Mouse (Mus musculus) spleen, adult 2 months (tissue): ENCODE measurements at regions not wholly inside any gene's neighbourhood (a gene's known extent, or its start where the extent isn't known, plus 50 kb on each side); places are given as distances from the start of the nearest gene placed in this dataset.

ENCODE experiments used
- DNase-seq, 2 experiments: peaks; one replicate each; pipeline versions ENCODE4 v3.0.0 to v3.0.0-alpha.2; 2012 to 2021; ENCODE audit warnings: low spot score in 2 of 2, low read depth in 1 of 2
- H3K27ac ChIP-seq: fragments of 200-500 bp; 2 replicates; pipeline ENCODE4 v1.5.1; 2012; ENCODE audit warnings: low read length, inconsistent platforms; ENCODE audit not compliant: insufficient read depth
- H3K27me3 ChIP-seq: fragments of 200-500 bp; 2 replicates; pipeline ENCODE4 v1.6.1; 2012; ENCODE audit warnings: mild to moderate bottlenecking, moderate library complexity, low read length, inconsistent platforms; ENCODE audit not compliant: control insufficient read depth, insufficient read depth
- H3K36me3 ChIP-seq: fragments of 200-500 bp; 2 replicates; pipeline ENCODE4 v1.6.1; 2012; ENCODE audit warnings: mild to moderate bottlenecking, low read length, inconsistent platforms; ENCODE audit not compliant: control insufficient read depth, insufficient read depth
- H3K4me1 ChIP-seq: fragments of 200-500 bp; 2 replicates; pipeline ENCODE4 v1.6.1; 2011; ENCODE audit warnings: inconsistent platforms; ENCODE audit not compliant: control insufficient read depth, insufficient read depth, insufficient read length
- H3K4me3 ChIP-seq: fragments of 200-500 bp; 2 replicates; pipeline ENCODE4 v1.5.1; 2011; ENCODE audit warnings: mild to moderate bottlenecking, inconsistent platforms; ENCODE audit not compliant: insufficient read depth, insufficient read length; ENCODE audit errors: extremely low read depth
- CTCF ChIP-seq: fragments of 200-500 bp; IDR thresholded peaks from 2 replicates; pipeline ENCODE4 v1.5.1; 2011; ENCODE audit warnings: mild to moderate bottlenecking, inconsistent platforms; ENCODE audit not compliant: insufficient read depth, insufficient read length, insufficient replicate concordance; ENCODE audit errors: extremely low read depth
- POLR2A ChIP-seq: fragments of 200-500 bp; IDR thresholded peaks from 2 replicates; pipeline ENCODE4 v1.6.1; 2011; ENCODE audit warnings: low read depth, low read length, inconsistent platforms
- WGBS: fragments of 180-500 bp; shearing (Covaris S2); methylation state at CpG from one replicate; pipeline ENCODE4 v1.1.7; 2018; 5-methylcytosine and 5-hydroxymethylcytosine counted together

DNA sequence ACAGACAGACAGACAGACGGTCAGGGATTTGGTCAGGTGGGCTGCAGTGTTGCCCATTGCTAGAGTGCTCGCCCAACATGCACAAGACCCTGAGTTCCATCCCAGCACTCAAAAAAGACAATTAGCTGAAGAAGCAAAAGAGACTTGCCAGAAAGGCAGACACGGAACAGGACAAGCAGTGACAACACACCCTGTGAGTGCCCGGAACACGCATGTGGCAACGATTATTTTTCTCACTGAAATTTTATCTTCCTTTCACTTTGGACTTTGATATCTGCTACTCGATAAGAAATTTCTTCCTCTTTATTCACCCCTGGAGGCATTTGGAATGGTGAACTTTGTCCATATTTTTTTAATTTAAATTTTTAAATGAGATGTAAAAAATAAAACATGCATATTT, 127.4 kb upstream of the 4930412O13Rik start:
- no peaks in the 10 kb centered on the region for H3K27me3 ChIP-seq
- WGBS, result 92% methylated on average over 7 of the region's 7 CpGs
- no peak overlapping the region for H3K27ac ChIP-seq
- H3K4me1 ChIP-seq, result no peaks in the 10 kb centered on the region
- no peaks in the 10 kb centered on the region for H3K36me3 ChIP-seq
- no peak for DNase-seq
- TF ChIP-seq POLR2A, result no peak
- TF ChIP-seq CTCF, result no peak
- no peak overlapping the region for H3K4me3 ChIP-seq

DNA sequence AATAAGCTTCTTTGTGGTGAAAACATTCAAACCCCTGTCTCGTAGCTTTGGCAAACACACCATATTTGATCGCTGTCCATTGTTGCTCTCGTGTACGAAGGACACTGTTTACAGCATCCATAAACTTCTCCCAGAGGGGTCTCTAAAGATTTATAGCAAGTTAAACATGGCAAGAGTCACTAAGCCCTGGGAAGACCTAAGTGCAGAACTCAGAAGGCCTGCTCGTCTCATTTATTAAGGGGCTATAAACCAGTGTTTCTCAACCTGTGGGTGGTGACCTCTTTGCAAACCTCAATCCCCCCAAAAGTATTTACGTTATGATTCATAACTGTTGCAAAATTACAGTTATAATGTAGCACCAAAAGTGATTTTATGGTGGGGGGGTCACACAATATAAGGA, 126.9 kb upstream of the 4930412O13Rik start:
- Histone ChIP-seq H3K36me3 (no peaks in the 10 kb centered on the region), H3K4me1 (no peaks in the 10 kb centered on the region), H3K27ac (no peak overlapping the region), H3K27me3 (no peaks in the 10 kb centered on the region), H3K4me3 (no peak overlapping the region)
- DNase-seq, result no peak
- TF ChIP-seq POLR2A (no peak), CTCF (no peak)
- WGBS, result 89% methylated on average over 6 of the region's 6 CpGs

DNA sequence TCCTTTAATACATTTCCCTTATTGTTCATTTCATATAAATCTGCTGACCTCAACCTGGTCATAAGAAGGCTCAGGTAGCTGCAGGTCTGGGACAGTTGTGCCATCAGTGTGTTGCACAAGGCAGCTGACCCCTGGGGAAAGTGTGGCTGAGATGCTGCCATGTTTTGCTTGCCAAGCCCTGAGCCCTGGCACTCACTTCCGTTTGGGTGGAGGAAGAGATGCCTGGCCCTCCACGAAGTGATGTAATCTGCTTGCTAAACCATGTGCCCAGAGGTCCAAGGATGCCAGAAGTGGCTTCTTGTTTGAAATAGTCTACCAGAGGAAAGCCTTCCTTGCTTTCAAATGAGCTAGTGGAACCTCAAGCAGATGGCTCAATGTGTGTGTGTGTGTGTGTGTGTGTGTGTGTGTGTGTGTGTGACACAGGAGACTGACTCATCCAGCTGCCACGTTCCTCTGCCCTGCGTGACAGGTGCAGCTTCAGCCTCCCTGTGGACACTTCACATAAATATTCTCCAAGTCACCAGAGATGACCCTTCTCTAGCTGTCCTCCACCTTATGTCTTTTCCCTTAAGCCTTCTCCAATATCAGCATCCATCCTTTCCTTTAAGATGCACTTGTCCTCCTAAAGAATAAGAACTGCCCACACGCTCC, 123.2 kb upstream of the 4930412O13Rik start:
- no peak overlapping the region for H3K27ac ChIP-seq
- H3K4me1 ChIP-seq, result no peaks in the 10 kb centered on the region
- DNase-seq, result no peak
- no peak overlapping the region for H3K4me3 ChIP-seq
- no peaks in the 10 kb centered on the region for H3K27me3 ChIP-seq
- WGBS, result 78% methylated on average over 5 of the region's 5 CpGs
- H3K36me3 ChIP-seq, result no peaks in the 10 kb centered on the region
- TF ChIP-seq POLR2A (no peak), CTCF (no peak)

DNA sequence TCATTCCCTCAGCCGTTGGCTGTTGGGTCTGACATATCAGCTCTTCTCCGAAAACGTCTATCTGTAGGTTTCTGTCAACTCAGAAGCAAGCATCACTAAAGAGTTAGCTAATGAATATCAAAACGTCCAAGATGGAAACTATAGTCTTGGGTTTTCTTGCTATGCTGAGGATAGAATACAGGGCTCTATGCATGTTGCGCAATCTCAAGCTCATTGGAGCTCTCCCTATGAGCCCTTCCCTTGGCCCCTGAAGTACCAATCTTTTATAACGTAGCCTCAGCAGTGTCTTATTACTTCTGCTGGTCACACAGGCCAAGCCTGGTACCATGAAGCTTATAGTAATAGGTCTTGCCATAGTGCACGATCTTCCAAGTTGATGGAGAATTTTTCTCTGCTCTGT, 122.1 kb upstream of the 4930412O13Rik start:
- TF ChIP-seq CTCF (no peak), POLR2A (no peak)
- 91% methylated on average over 7 of the region's 7 CpGs for WGBS
- no peak for DNase-seq
- no peaks in the 10 kb centered on the region for H3K36me3 ChIP-seq
- no peak overlapping the region for H3K4me3 ChIP-seq
- H3K27me3 ChIP-seq, result no peaks in the 10 kb centered on the region
- H3K4me1 ChIP-seq, result no peaks in the 10 kb centered on the region
- H3K27ac ChIP-seq, result no peak overlapping the region

DNA sequence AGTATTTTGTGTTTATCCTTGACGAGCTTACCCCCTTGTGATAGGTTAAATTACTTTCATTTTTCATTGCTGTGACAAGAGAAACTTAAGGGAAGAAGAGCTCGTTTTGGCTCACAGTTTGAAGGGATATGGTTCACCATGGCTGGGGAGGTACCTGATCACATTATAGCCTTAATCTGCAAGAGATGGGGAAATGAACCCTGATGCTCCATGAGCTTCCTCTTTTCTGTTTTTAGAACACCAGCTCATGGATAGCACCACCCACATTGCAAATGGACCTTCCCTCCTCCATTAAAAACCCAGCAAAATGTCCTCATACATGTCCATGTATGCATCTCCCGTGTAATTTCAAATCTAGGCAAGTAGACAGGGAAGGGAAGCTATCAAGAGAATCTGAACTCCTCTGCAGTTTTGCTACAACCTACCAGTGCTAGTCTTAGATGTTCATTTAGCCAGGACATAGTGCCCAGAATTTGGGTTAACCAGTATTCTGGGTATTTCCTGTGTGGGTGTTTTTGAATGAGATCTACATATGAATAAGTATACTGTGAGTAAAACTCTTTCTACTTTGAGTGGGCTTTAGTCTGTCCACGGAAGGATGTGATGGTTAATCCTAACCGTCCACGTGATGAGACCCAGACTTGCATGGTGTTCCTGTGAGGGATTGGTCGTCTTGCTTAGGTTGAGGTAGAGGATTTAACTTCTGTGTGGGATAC, 121.5 kb upstream of the 4930412O13Rik start:
- no peak overlapping the region for H3K4me3 ChIP-seq
- TF ChIP-seq POLR2A (no peak), CTCF (no peak)
- 76% methylated on average over 7 of the region's 7 CpGs for WGBS
- no peaks in the 10 kb centered on the region for H3K27me3 ChIP-seq
- H3K36me3 ChIP-seq, result no peaks in the 10 kb centered on the region
- no peak overlapping the region for H3K27ac ChIP-seq
- no peaks in the 10 kb centered on the region for H3K4me1 ChIP-seq
- DNase-seq, result no peak

DNA sequence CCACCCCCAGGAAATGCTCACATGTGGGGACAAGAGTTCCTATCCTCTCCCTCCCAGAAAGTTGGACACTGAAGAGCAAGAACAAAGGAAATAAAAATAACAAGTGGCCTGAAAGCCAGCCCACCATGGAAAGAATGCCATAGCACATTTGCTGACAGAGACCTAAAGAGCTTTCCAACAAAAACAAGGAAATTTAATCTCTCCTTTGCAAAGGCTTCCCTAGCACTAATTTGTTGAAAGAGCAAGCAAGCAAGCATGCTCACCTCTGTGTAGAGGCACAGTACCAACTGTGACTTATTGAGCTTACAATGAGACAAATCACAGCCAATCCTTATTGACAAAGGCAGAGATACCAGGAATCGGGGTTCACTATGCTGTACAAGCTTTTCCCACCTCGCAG, 100.9 kb upstream of the 4930412O13Rik start:
- Histone ChIP-seq H3K4me3 (no peak overlapping the region), H3K36me3 (no peaks in the 10 kb centered on the region), H3K27ac (no peak overlapping the region), H3K4me1 (no peaks in the 10 kb centered on the region), H3K27me3 (no peaks in the 10 kb centered on the region)
- 86% methylated on average over 2 of the region's 2 CpGs for WGBS
- DNase-seq, result no peak
- TF ChIP-seq POLR2A (no peak), CTCF (no peak)

DNA sequence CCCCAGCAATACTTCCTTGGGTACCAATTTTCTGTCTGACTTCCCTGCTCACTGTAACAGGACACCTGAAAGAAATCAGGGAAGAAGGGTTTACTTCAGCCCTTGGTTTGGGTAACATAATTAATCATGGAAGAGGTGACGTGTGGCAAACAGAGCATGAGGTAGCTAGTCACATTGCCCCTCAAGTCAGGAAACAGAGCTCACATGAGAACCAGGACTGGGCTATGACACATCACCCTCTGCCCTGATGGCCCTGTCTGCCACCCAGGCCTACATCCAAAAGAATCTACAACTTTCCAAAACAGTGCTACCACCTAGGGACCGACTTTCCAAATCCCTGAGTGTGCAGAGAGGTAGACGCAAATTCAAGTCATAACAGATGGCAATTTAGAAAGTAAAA, 98.4 kb upstream of the 4930412O13Rik start:
- H3K4me3 ChIP-seq, result no peak overlapping the region
- H3K4me1 ChIP-seq, result no peaks in the 10 kb centered on the region
- TF ChIP-seq POLR2A, result no peak
- no peak for TF ChIP-seq CTCF
- no peak overlapping the region for H3K27ac ChIP-seq
- no peak for DNase-seq
- H3K36me3 ChIP-seq, result no peaks in the 10 kb centered on the region
- H3K27me3 ChIP-seq, result no peaks in the 10 kb centered on the region
- 88% methylated on average over 3 of the region's 3 CpGs for WGBS
